Mouse (Mus musculus): ENCODE data around the gene Stoml1.

Gene Stoml1

GRCm38 (mm10) chr9:58303115-58303514 lies 50.2 kb downstream of the Stoml1 start:
- no peak for DNase-seq (ENCODE audit: low spot score)

DNA sequence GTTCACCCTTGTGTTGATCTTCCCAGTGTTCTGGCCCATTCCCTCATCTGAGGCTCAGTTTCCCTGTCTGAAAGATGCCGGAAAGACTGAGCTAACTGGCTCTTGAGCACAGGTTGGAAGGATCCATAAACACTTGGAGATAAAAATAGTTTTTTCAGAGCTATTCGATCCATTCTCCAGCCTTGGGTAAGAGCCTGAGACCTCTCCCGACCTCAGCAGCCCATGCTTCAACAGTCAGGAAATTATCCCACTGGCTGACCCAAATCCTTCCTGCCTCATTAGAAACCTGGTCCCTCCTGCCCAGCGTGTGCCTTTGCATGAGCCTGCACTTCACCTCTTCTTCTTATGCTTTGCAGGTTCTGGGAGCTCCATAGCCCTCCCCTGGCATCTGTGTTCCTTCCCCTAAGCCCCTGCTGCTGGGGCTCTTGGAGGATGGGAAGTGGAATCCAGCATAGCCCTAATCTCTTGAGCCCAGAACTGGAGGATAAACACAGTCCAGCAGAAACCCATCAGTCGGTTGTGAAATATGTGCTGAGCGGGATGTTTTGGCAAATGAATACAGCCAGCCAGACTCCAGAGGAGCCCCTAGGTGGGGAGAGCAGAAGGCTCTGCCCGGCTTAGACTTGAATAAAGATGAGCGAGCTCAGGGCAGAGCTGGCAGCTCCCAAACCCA lies 50.8 kb downstream of the Stoml1 start:
- peak; percentile 56 for DNase-seq (ENCODE audit: low spot score)

GRCm38 (mm10) chr9:58305686-58306085 lies 52.7 kb downstream of the Stoml1 start:
- DNase-seq (ENCODE audit: low spot score), result peak; percentile 27

DNA sequence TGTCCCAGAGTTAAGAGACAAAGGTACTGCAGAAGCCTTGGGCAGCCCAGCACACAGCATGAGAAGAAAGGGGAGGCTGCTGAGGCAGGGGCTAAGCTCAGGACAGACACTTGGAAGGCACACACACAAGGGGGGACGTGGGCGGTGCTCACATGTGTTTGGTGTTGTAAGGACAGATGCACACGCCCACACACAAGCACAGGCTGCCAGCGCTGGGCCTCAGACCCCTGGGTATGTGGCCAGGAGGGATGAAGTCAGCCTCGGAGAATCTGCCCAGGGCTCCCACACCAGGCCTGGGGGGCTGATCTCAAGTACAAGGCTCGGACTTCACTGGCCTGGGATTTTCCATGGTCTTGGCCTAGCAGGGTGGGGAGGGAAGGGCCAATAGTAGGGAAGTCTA lies 55.4 kb downstream of the Stoml1 start:
- DNase-seq (ENCODE audit: low spot score), result peak; percentile 33

- DNase-seq (ENCODE audit: low spot score), result peak; percentile 47
Observed at GRCm38 (mm10) chr9:58310043-58310660, 57.2 kb downstream of the Stoml1 start.

GRCm38 (mm10) chr9:58311191-58311910 lies 58.4 kb downstream of the Stoml1 start:
- peak; percentile 12 for DNase-seq (ENCODE audit: low spot score)

All from lung, postnatal 25 days (tissue).